ENCODE assay signal across 7 mouse cellular contexts in genomic region chr16:91546391-91546835, GRCm38 (mm10). TPM values are rescaled to one million over a fixed set of nuclear protein-coding genes. Genes with fewer than 3 reads are reported as not detected.
DNase-seq lines count a peak whose midpoint lies in the region; ATAC-seq and TF ChIP-seq lines count a peak whose summit lies in the region.

No protein-coding gene starts in this region.

- peak overlapping the region; percentile 83; the same call in 1 of the 2 replicates for H3K9ac ChIP-seq in embryonic facial prominence, embryonic 15.5 days
- peak overlapping the region; percentile 92 for H3K9ac ChIP-seq in hindbrain, postnatal 0 days (replicated peaks; ENCODE audit: low read length)
- H3K9ac ChIP-seq in lung, postnatal 0 days (replicated peaks; ENCODE audit: low read depth) = peak overlapping the region; percentile 92

- H3K27ac ChIP-seq in embryonic facial prominence, embryonic 15.5 days (replicated peaks) = peak overlapping the region; percentile 83
- peak overlapping the region; percentile 71; the same call in 1 of the 2 replicates for H3K27ac ChIP-seq in hindbrain, postnatal 0 days
- peak overlapping the region; percentile 95 for H3K27ac ChIP-seq in lung, postnatal 0 days (ENCODE audit: low read length)
- H3K27ac ChIP-seq in small intestine, adult 2 months (ENCODE audit: insufficient read depth, low read depth, low read length) = peak overlapping the region; percentile 77

- no peaks in the 10 kb centered on the region for H3K36me3 ChIP-seq in embryonic facial prominence, embryonic 15.5 days
- H3K36me3 ChIP-seq in hindbrain, postnatal 0 days (ENCODE audit: insufficient read depth, low read length) = no peaks in the 10 kb centered on the region
- no peaks in the 10 kb centered on the region for H3K36me3 ChIP-seq in lung, postnatal 0 days (ENCODE audit: insufficient read depth, low read length)
- 0 out of 2 replicates have a peak, but pooled peaks cover 2% of the 10 kb centered on the region for H3K36me3 ChIP-seq in small intestine, adult 2 months (ENCODE audit: control insufficient read depth, insufficient read depth, low read length)

- peaks cover 41% of the 10 kb centered on the region for H3K4me1 ChIP-seq in embryonic facial prominence, embryonic 15.5 days
- peaks cover 11% of the 10 kb centered on the region for H3K4me1 ChIP-seq in hindbrain, postnatal 0 days (ENCODE audit: insufficient read depth, low read length)
- peaks cover 28% of the 10 kb centered on the region for H3K4me1 ChIP-seq in lung, postnatal 0 days (ENCODE audit: insufficient read depth, low read depth, low read length)
- peaks cover 18% of the 10 kb centered on the region for H3K4me1 ChIP-seq in small intestine, adult 2 months (ENCODE audit: control insufficient read depth, insufficient read depth, insufficient read length, low read length)

- peak overlapping the region; percentile 60 for H3K4me2 ChIP-seq in embryonic facial prominence, embryonic 15.5 days (replicated peaks)
- peak overlapping the region; percentile 83 for H3K4me2 ChIP-seq in hindbrain, postnatal 0 days (ENCODE audit: low read depth, low read length)
- peak overlapping the region; percentile 85 for H3K4me2 ChIP-seq in lung, postnatal 0 days (replicated peaks; ENCODE audit: low read depth, low read length)

- no peaks in the 10 kb centered on the region for H3K27me3 ChIP-seq in embryonic facial prominence, embryonic 15.5 days
- H3K27me3 ChIP-seq in hindbrain, postnatal 0 days (ENCODE audit: insufficient read depth, low read length) = no peaks in the 10 kb centered on the region
- H3K27me3 ChIP-seq in lung, postnatal 0 days (replicated peaks; ENCODE audit: insufficient read depth, low read length) = no peaks in the 10 kb centered on the region
- no peaks in the 10 kb centered on the region for H3K27me3 ChIP-seq in small intestine, adult 2 months (ENCODE audit: control insufficient read depth, insufficient read depth, low read length)

- TF ChIP-seq CTCF in hindbrain, postnatal 0 days (IDR thresholded peaks at IDR 0.05; ENCODE audit: low read depth) = no peak
- no peak for TF ChIP-seq CTCF in lung, postnatal 0 days (IDR thresholded peaks at IDR 0.05)
- no peak for TF ChIP-seq CTCF in small intestine, adult 2 months (IDR thresholded peaks at IDR 0.05; ENCODE audit: extremely low read depth, insufficient read length, insufficient replicate concordance, low read depth, low read length)

- H3K4me3 ChIP-seq in embryonic facial prominence, embryonic 15.5 days (replicated peaks) = peak overlapping the region; percentile 94
- peak overlapping the region; percentile 93 for H3K4me3 ChIP-seq in hindbrain, postnatal 0 days (ENCODE audit: low read length)
- H3K4me3 ChIP-seq in lung, postnatal 0 days (ENCODE audit: low read depth, low read length) = peak overlapping the region; percentile 93
- peak overlapping the region; percentile 95 for H3K4me3 ChIP-seq in small intestine, adult 2 months (ENCODE audit: low read depth, low read length)

- peak; percentile 41 for DNase-seq in thymus, postnatal 14 days
- DNase-seq in thymus, postnatal 0 days (ENCODE audit: low spot score) = no peak
- DNase-seq in hindbrain, postnatal 0 days (ENCODE audit: low spot score) = peak; percentile 25
- DNase-seq in lung, postnatal 0 days (ENCODE audit: low spot score) = peak; percentile 81
- no peak for DNase-seq in gastrocnemius, postnatal 10 days

- WGBS in embryonic facial prominence, embryonic 15.5 days = 22% methylated on average over 14 of the region's 14 CpGs
- WGBS in hindbrain, postnatal 0 days = 19% methylated on average over 14 of the region's 14 CpGs
- 11% methylated on average over 14 of the region's 14 CpGs for WGBS in lung, postnatal 0 days
- WGBS in small intestine, adult 2 months = 11% methylated on average over 14 of the region's 14 CpGs

- peak; percentile 39 for ATAC-seq in embryonic facial prominence, embryonic 15.5 days (ENCODE audit: insufficient number of reproducible peaks, low FRiP score, low TSS enrichment, low read depth)
- peak; percentile 30; the same call in 1 of the 2 replicates for ATAC-seq in hindbrain, postnatal 0 days
- peak; percentile 70 for ATAC-seq in lung, postnatal 0 days

- no peak for TF ChIP-seq EP300 in lung, postnatal 0 days (IDR thresholded peaks at IDR 0.05)

- H3K9me3 ChIP-seq in embryonic facial prominence, embryonic 15.5 days (replicated peaks) = no peaks in the 10 kb centered on the region
- no peaks in the 10 kb centered on the region for H3K9me3 ChIP-seq in hindbrain, postnatal 0 days (ENCODE audit: low read length)
- no peaks in the 10 kb centered on the region for H3K9me3 ChIP-seq in lung, postnatal 0 days (ENCODE audit: low read length)

- TF ChIP-seq POLR2A in small intestine, adult 2 months (IDR thresholded peaks at IDR 0.05; ENCODE audit: low read depth, low read length) = 0 out of 2 replicates have a peak, but pooled peaks have one; percentile 48

RNA-seq across cellular contexts. Expression of gene Ifngr2, which starts 0.5 kb away (rescaled TPM):
- 38.1 and 41.6 TPM in 2 replicates for polyA plus RNA-seq in thymus, postnatal 0 days (2015; fragmentation: Nextera tagmentation; extraction: Ambion mirVana)
- polyA plus RNA-seq in embryonic facial prominence, embryonic 15.5 days (2015; fragmentation: Nextera tagmentation; extraction: Ambion mirVana) = 58.8 and 63.2 TPM in 2 replicates
- 53.1 and 68.4 TPM in 2 replicates for total RNA-seq in hindbrain, postnatal 0 days (2014; rRNA removed)
- 131 and 140 TPM in 2 replicates for polyA plus RNA-seq in hindbrain, postnatal 0 days (2015; fragmentation: Nextera tagmentation; extraction: Ambion mirVana)
- 64.4 and 78.1 TPM in 2 replicates for polyA plus RNA-seq in lung, postnatal 0 days (2015; fragmentation: Nextera tagmentation; extraction: Ambion mirVana)
- polyA plus RNA-seq in small intestine, adult 2 months (2012; rRNA removed) = 48.9 and 162 TPM in 2 replicates
- total RNA-seq in gastrocnemius, postnatal 10 days (2021) = 10 to 100 TPM; 59.8 to 60.8 TPM

RNA-seq across cellular contexts. Expression of gene Tmem50b, which starts 51.2 kb away (rescaled TPM):
- 33.9 and 38.5 TPM in 2 replicates for polyA plus RNA-seq in thymus, postnatal 0 days (2015; fragmentation: Nextera tagmentation; extraction: Ambion mirVana)
- 44.4 and 50.9 TPM in 2 replicates for polyA plus RNA-seq in embryonic facial prominence, embryonic 15.5 days (2015; fragmentation: Nextera tagmentation; extraction: Ambion mirVana)
- 79.6 and 93.3 TPM in 2 replicates for total RNA-seq in hindbrain, postnatal 0 days (2014; rRNA removed)
- polyA plus RNA-seq in hindbrain, postnatal 0 days (2015; fragmentation: Nextera tagmentation; extraction: Ambion mirVana) = 107 and 114 TPM in 2 replicates
- polyA plus RNA-seq in lung, postnatal 0 days (2015; fragmentation: Nextera tagmentation; extraction: Ambion mirVana) = 160 and 169 TPM in 2 replicates
- polyA plus RNA-seq in small intestine, adult 2 months (2012; rRNA removed) = 18.4 and 20.0 TPM in 2 replicates
- 10 to 100 TPM; 15.2 to 15.9 TPM for total RNA-seq in gastrocnemius, postnatal 10 days (2021)

Comparison
In these comparisons a context has a peak if more than half of its experiments do, and no peak if none do; other contexts are left out.
1. DNase-seq: peak in thymus, postnatal 14 days (single experiment), hindbrain, postnatal 0 days (single experiment) and lung, postnatal 0 days (single experiment); none in thymus, postnatal 0 days (single experiment) and gastrocnemius, postnatal 10 days (single experiment).
2. Peak in every context shown above with its lines, with median percentiles within 50 percentile points of each other: ATAC-seq, H3K27ac ChIP-seq, H3K4me2 ChIP-seq, H3K4me3 ChIP-seq and H3K9ac ChIP-seq.